Mouse (Mus musculus) testis, adult 2 months (tissue): ENCODE results near the gene Chil5.

Source experiments
- CTCF ChIP-seq: fragments of 200-500 bp; IDR thresholded peaks from 2 replicates; pipeline ENCODE4 v1.5.1; 2012; ENCODE audit warnings: low read depth, mild to moderate bottlenecking, inconsistent platforms, low read length, moderate library complexity; ENCODE audit not compliant: control insufficient read depth, insufficient read depth, insufficient replicate concordance
- POLR2A ChIP-seq: fragments of 200-500 bp; IDR thresholded peaks from 2 replicates; pipeline ENCODE4 v1.6.1; 2012; ENCODE audit warnings: low read depth, mild to moderate bottlenecking, inconsistent platforms, low read length, moderate library complexity; ENCODE audit not compliant: control insufficient read depth

- no peak for TF ChIP-seq CTCF
- TF ChIP-seq POLR2A = no peak
Measured at GRCm38 (mm10) chr3:105974174-105974573, 58.4 kb downstream of the Chil5 start.
